Mouse (Mus musculus) liver, embryonic 11.5 days (tissue): ENCODE measurements around the gene Trmt2a. TPM values are rescaled to one million over a fixed set of nuclear protein-coding genes. Genes with fewer than 3 reads are reported as not detected.

ENCODE experiments used
- ATAC-seq: fragments of 200-750 bp; cut with Nextera tagmentation; replicated peaks from 2 replicates; pipeline ENCODE4 v1.8.0; 2017; ENCODE audit warnings: moderate number of reproducible peaks, mild to moderate bottlenecking, moderate TSS enrichment, moderate library complexity; ENCODE audit not compliant: low FRiP score
- DNase-seq: peaks from one replicate; pipeline ENCODE4 v3.0.0-alpha.2; 2017; ENCODE audit warnings: low spot score
- H3K27ac ChIP-seq: fragments of 300-500 bp; sonication (generic); 2 replicates; pipeline ENCODE4 v1.5.1; 2014; ENCODE audit warnings: mild to moderate bottlenecking, low read depth, low read length, control low read depth
- H3K27me3 ChIP-seq: fragments of 300-500 bp; sonication (generic); replicated peaks from 2 replicates; pipeline ENCODE4 v1.6.1; 2014; ENCODE audit warnings: low read length, mixed read lengths; ENCODE audit not compliant: control insufficient read depth, insufficient read depth
- H3K36me3 ChIP-seq: fragments of 300-500 bp; sonication (generic); 2 replicates; pipeline ENCODE4 v1.6.1; 2014; ENCODE audit warnings: mild to moderate bottlenecking, low read length, moderate library complexity, mixed read lengths; ENCODE audit not compliant: control insufficient read depth, insufficient read depth
- H3K4me1 ChIP-seq: fragments of 300-500 bp; sonication (generic); replicated peaks from 2 replicates; pipeline ENCODE4 v1.6.1; 2014; ENCODE audit warnings: low read length, mixed read lengths; ENCODE audit not compliant: control insufficient read depth, insufficient read depth
- H3K4me2 ChIP-seq: fragments of 300-500 bp; sonication (generic); 2 replicates; pipeline ENCODE4 v1.6.1; 2014; ENCODE audit warnings: mild to moderate bottlenecking, control low read depth, moderate library complexity
- H3K4me3 ChIP-seq: fragments of 300-500 bp; sonication (generic); 2 replicates; pipeline ENCODE4 v1.5.1; 2014; ENCODE audit warnings: low read depth, low read length, control low read depth
- H3K9ac ChIP-seq: fragments of 300-500 bp; sonication (generic); 2 replicates; pipeline ENCODE4 v1.6.1; 2014; ENCODE audit warnings: low read depth, low read length, control low read depth
- H3K9me3 ChIP-seq: fragments of 300-500 bp; sonication (generic); 2 replicates; pipeline ENCODE4 v1.6.1; 2016; ENCODE audit warnings: low read length, inconsistent platforms, mixed read lengths; ENCODE audit not compliant: control insufficient read depth
- WGBS: fragments of 180-500 bp; shearing (Covaris S2); extraction: QIAGEN DNeasy Blood & Tissue Kit; methylation state at CpG from one replicate; pipeline ENCODE4 v1.1.7; 2014; 5-methylcytosine and 5-hydroxymethylcytosine counted together
- polyA plus RNA-seq: library from polyadenylated mRNA; unstranded; fragments of >200 nt; fragmentation: Nextera tagmentation; extraction: Ambion mirVana; gene quantifications from 2 replicates; pipeline ENCODE4 v1.2.1, GENCODE M21; 2014

The Trmt2a gene
- polyA plus RNA-seq, 1 experiment from 2014 or later: 130 TPM

GRCm38 (mm10) chr16:18250828-18251790 lies 2.6 kb downstream of the Trmt2a start:
- H3K9ac ChIP-seq: peak overlapping the region; percentile 49; the same call in 1 of the 2 replicates
- ATAC-seq (no peak), DNase-seq (no peak)
- H3K4me3 ChIP-seq: peak overlapping the region; percentile 98
- WGBS: 80% methylated on average over 10 of the region's 10 CpGs
- no peaks in the 10 kb centered on the region for H3K27me3 ChIP-seq
- 0 out of 2 replicates have a peak overlapping the region, but pooled peaks have one; percentile 5 for H3K27ac ChIP-seq
- peaks cover 25% of the 10 kb centered on the region for H3K4me1 ChIP-seq
- H3K36me3 ChIP-seq: peaks cover 50% of the 10 kb centered on the region
- H3K4me2 ChIP-seq: peak overlapping the region; percentile 89
- H3K9me3 ChIP-seq: no peaks in the 10 kb centered on the region

GRCm38 (mm10) chr16:18252736-18253135 lies 4.3 kb downstream of the Trmt2a start:
- WGBS: 77% methylated on average over 6 of the region's 6 CpGs
- DNase-seq (no peak), ATAC-seq (no peak)
- H3K36me3 ChIP-seq: peaks cover 51% of the 10 kb centered on the region
- H3K4me2 ChIP-seq: no peak overlapping the region
- no peak overlapping the region for H3K9ac ChIP-seq
- H3K4me1 ChIP-seq: peaks cover 17% of the 10 kb centered on the region
- no peak overlapping the region for H3K27ac ChIP-seq
- H3K27me3 ChIP-seq: no peaks in the 10 kb centered on the region
- no peaks in the 10 kb centered on the region for H3K9me3 ChIP-seq
- H3K4me3 ChIP-seq: no peak overlapping the region

- WGBS: 70% methylated on average over 1 of the region's 1 CpGs
- ATAC-seq (no peak), DNase-seq (no peak)
- H3K4me2 ChIP-seq: no peak overlapping the region
- H3K9me3 ChIP-seq: no peaks in the 10 kb centered on the region
- H3K4me3 ChIP-seq: no peak overlapping the region
- no peak overlapping the region for H3K27ac ChIP-seq
- H3K27me3 ChIP-seq: no peaks in the 10 kb centered on the region
- peaks cover 59% of the 10 kb centered on the region for H3K36me3 ChIP-seq
- H3K9ac ChIP-seq: no peak overlapping the region
- H3K4me1 ChIP-seq: peaks cover 17% of the 10 kb centered on the region
Measured at GRCm38 (mm10) chr16:18253866-18254265, 5.4 kb downstream of the Trmt2a start.

- H3K36me3 ChIP-seq: peaks cover 72% of the 10 kb centered on the region
- no peak within 1 kb of the TSS for H3K9ac ChIP-seq
- no peak within 1 kb of the TSS for H3K27ac ChIP-seq
- no peaks in the 10 kb centered on the region for H3K4me1 ChIP-seq
- ATAC-seq (no peak), DNase-seq (no peak)
- 90% methylated on average over 2 of the region's 2 CpGs for WGBS
- no peaks in the 10 kb centered on the region for H3K9me3 ChIP-seq
- no peak within 1 kb of the TSS for H3K4me3 ChIP-seq
- no peaks in the 10 kb centered on the region for H3K27me3 ChIP-seq
- no peak within 1 kb of the TSS for H3K4me2 ChIP-seq
Measured at GRCm38 (mm10) chr16:18258221-18258620, 9.7 kb downstream of the Trmt2a start, which contains the start of gene Gm49776. TSS of gene Gm49776 (minus strand) at chr16:18258321.

GRCm38 (mm10) chr16:18265024-18265423 lies 16.5 kb downstream of the Trmt2a start:
- H3K4me3 ChIP-seq: no peak overlapping the region
- H3K4me1 ChIP-seq: no peaks in the 10 kb centered on the region
- no peak for DNase-seq
- 72% methylated on average over 2 of the region's 2 CpGs for WGBS
- no peaks in the 10 kb centered on the region for H3K9me3 ChIP-seq
- H3K9ac ChIP-seq: no peak overlapping the region
- no peak overlapping the region for H3K4me2 ChIP-seq
- peaks cover 49% of the 10 kb centered on the region for H3K36me3 ChIP-seq
- no peak for ATAC-seq
- no peaks in the 10 kb centered on the region for H3K27me3 ChIP-seq
- H3K27ac ChIP-seq: no peak overlapping the region

- Histone ChIP-seq H3K27ac (no peak overlapping the region), H3K9me3 (no peaks in the 10 kb centered on the region), H3K4me1 (no peaks in the 10 kb centered on the region), H3K4me3 (no peak overlapping the region), H3K9ac (no peak overlapping the region), H3K36me3 (peaks cover 48% of the 10 kb centered on the region), H3K27me3 (no peaks in the 10 kb centered on the region), H3K4me2 (no peak overlapping the region)
- WGBS: 89% methylated on average over 5 of the region's 5 CpGs
- no peak for ATAC-seq
- DNase-seq: no peak
Measured at GRCm38 (mm10) chr16:18268182-18268581, 19.7 kb downstream of the Trmt2a start.

GRCm38 (mm10) chr16:18275166-18275565 lies 26.7 kb downstream of the Trmt2a start:
- WGBS: 90% methylated on average over 2 of the region's 2 CpGs
- H3K27me3 ChIP-seq: no peaks in the 10 kb centered on the region
- H3K4me2 ChIP-seq: no peak overlapping the region
- DNase-seq (no peak), ATAC-seq (no peak)
- H3K9me3 ChIP-seq: no peaks in the 10 kb centered on the region
- H3K4me3 ChIP-seq: no peak overlapping the region
- H3K36me3 ChIP-seq: peaks cover 68% of the 10 kb centered on the region
- no peak overlapping the region for H3K9ac ChIP-seq
- H3K27ac ChIP-seq: no peak overlapping the region
- no peaks in the 10 kb centered on the region for H3K4me1 ChIP-seq

- Histone ChIP-seq H3K27ac (peak overlapping the region; percentile 92), H3K4me2 (peak overlapping the region; percentile 99), H3K27me3 (no peaks in the 10 kb centered on the region), H3K4me3 (peak overlapping the region; percentile 95), H3K9me3 (no peaks in the 10 kb centered on the region), H3K9ac (peak overlapping the region; percentile 98), H3K4me1 (peaks cover 20% of the 10 kb centered on the region), H3K36me3 (peaks cover 28% of the 10 kb centered on the region)
- no peak for ATAC-seq
- 2% methylated on average over 4 of the region's 4 CpGs for WGBS
- DNase-seq: peak; percentile 35
Measured at GRCm38 (mm10) chr16:18288166-18288565, 39.7 kb downstream of the Trmt2a start.
